Mouse (Mus musculus): ENCODE results near the gene L1td1.

Gene L1td1

GRCm38 (mm10) chr4:98728716-98729115 lies 2.2 kb downstream of the L1td1 start:
- in situ Hi-C loops (cut with MboI; ENCODE audit: unreplicated experiment in 2 of 2) = no loop called here

- in situ Hi-C loops (cut with MboI; ENCODE audit: unreplicated experiment in 2 of 2) = no loop called here
Measured at GRCm38 (mm10) chr4:98733660-98734059, 7.1 kb downstream of the L1td1 start.

GRCm38 (mm10) chr4:98739753-98740152 lies 13.2 kb downstream of the L1td1 start:
- in situ Hi-C loops (cut with MboI; ENCODE audit: unreplicated experiment in 2 of 2) = no loop called here

- in situ Hi-C loops (cut with MboI; ENCODE audit: unreplicated experiment in 2 of 2) = no loop called here
Measured at GRCm38 (mm10) chr4:98743209-98743905, 16.8 kb downstream of the L1td1 start.

GRCm38 (mm10) chr4:98743906-98744210 lies 17.3 kb downstream of the L1td1 start:
- in situ Hi-C loops (cut with MboI; ENCODE audit: unreplicated experiment in 2 of 2) = no loop called here

- in situ Hi-C loops (cut with MboI; ENCODE audit: unreplicated experiment in 2 of 2) = no loop called here
Measured at GRCm38 (mm10) chr4:98754456-98754855, 27.9 kb downstream of the L1td1 start.

- in situ Hi-C loops (cut with MboI; ENCODE audit: unreplicated experiment in 2 of 2) = no loop called here
Measured at GRCm38 (mm10) chr4:98756141-98756540, 29.6 kb downstream of the L1td1 start.

- in situ Hi-C loops (cut with MboI; ENCODE audit: unreplicated experiment in 2 of 2) = no loop called here
Measured at GRCm38 (mm10) chr4:98758012-98758821, 31.7 kb downstream of the L1td1 start.

GRCm38 (mm10) chr4:98758872-98759518 lies 32.5 kb downstream of the L1td1 start:
- in situ Hi-C loops (cut with MboI; ENCODE audit: unreplicated experiment in 2 of 2) = no loop called here

- in situ Hi-C loops (cut with MboI; ENCODE audit: unreplicated experiment in 2 of 2) = no loop called here
Measured at GRCm38 (mm10) chr4:98767134-98768133, 40.9 kb downstream of the L1td1 start.

GRCm38 (mm10) chr4:98773785-98774184 lies 47.3 kb downstream of the L1td1 start:
- in situ Hi-C loops (cut with MboI; ENCODE audit: unreplicated experiment in 2 of 2) = no loop called here

GRCm38 (mm10) chr4:98776721-98777427 lies 50.3 kb downstream of the L1td1 start:
- in situ Hi-C loops (cut with MboI; ENCODE audit: unreplicated experiment in 2 of 2) = no loop called here

GRCm38 (mm10) chr4:98777464-98777863 lies 50.9 kb downstream of the L1td1 start:
- in situ Hi-C loops (cut with MboI; ENCODE audit: unreplicated experiment in 2 of 2) = no loop called here

- in situ Hi-C loops (cut with MboI; ENCODE audit: unreplicated experiment in 2 of 2) = no loop called here
Measured at GRCm38 (mm10) chr4:98778219-98778618, 51.7 kb downstream of the L1td1 start.

- in situ Hi-C loops (cut with MboI; ENCODE audit: unreplicated experiment in 2 of 2) = no loop called here
Measured at GRCm38 (mm10) chr4:98785851-98786250, 59.3 kb downstream of the L1td1 start.

GRCm38 (mm10) chr4:98786281-98786680 lies 59.7 kb downstream of the L1td1 start:
- in situ Hi-C loops (cut with MboI; ENCODE audit: unreplicated experiment in 2 of 2) = no loop called here
